Mouse (Mus musculus) E14TG2a.4 (cell line): ENCODE measurements at regions not wholly inside any gene's neighbourhood (a gene's known extent, or its start where the extent isn't known, plus 50 kb on each side); places are given as distances from the start of the nearest gene placed in this dataset.
"Not testable (repeated sequence)": the region's sequence is repeated elsewhere in the genome, so short reads cannot be mapped to it uniquely, and the experiment has no call there.

ENCODE experiments used
- CTCF ChIP-seq: conservative IDR thresholded peaks from 2 replicates; pipeline ENCODE4 v1.5.1; 2014; ENCODE audit warnings: low read length
- NANOG ChIP-seq: IDR thresholded peaks from 2 replicates; pipeline ENCODE4 v1.6.1; 2014; ENCODE audit warnings: borderline replicate concordance, low read length, mixed read lengths

DNA sequence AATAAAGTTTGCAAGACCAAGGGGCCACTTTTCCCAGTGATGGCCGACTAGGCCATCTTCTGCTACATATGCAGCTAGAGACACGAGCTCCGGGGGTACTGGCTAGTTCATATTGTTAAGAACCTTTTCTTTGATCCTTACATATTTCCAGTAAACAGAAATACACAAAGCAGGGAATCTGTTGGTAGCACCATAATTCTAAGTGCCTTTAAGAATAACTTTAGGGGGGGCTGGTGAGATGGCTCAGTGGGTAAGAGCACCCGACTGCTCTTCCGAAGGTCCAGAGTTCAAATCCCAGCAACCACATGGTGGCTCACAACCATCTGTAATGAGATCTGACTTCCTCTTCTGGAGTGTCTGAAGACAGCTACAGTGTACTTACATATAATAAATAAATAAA lies 116.4 kb upstream of the Fam3c start:
- TF ChIP-seq CTCF, NANOG: not testable (repeated sequence)
